Mouse (Mus musculus): ENCODE measurements at regions not wholly inside any gene's neighbourhood (a gene's known extent, or its start where the extent isn't known, plus 50 kb on each side); places are given as distances from the start of the nearest gene placed in this dataset.

GRCm38 (mm10) chr8:8552779-8553178 lies 108.3 kb downstream of the Efnb2 start:
- TF ChIP-seq POLR2A (IDR thresholded peaks at IDR 0.05; ENCODE audit: borderline replicate concordance, extremely low read depth, insufficient read depth, insufficient read length, poor library complexity, severe bottlenecking) (no peak), CTCF (IDR thresholded peaks at IDR 0.05; ENCODE audit: borderline replicate concordance, extremely low read depth, insufficient read depth, insufficient read length) (no peak)
